Mouse (Mus musculus) CH12.LX (cell line): ENCODE data around the gene Laptm4a.

Source experiments
- BHLHE40 ChIP-seq: IDR thresholded peaks from 2 replicates; pipeline ENCODE4 v1.6.1; 2011; ENCODE audit warnings: mild to moderate bottlenecking, low read depth, low read length, improper control_type of control experiment
- CTCF ChIP-seq, 2 experiments: IDR thresholded peaks in 1 of 2; conservative IDR thresholded peaks in 1 of 2; 2 replicates each; pipeline ENCODE4 v1.5.1; 2011 to 2012; ENCODE audit warnings: low read depth in 2 of 2, low read length in 2 of 2, improper control_type of control experiment in 1 of 2, inconsistent platforms in 1 of 2, mild to moderate bottlenecking in 1 of 2, moderate library complexity in 1 of 2
- GABPA ChIP-seq: IDR thresholded peaks from 2 replicates; pipeline ENCODE4 v1.6.1; 2012; ENCODE audit warnings: low read depth, low read length, improper control_type of control experiment, inconsistent platforms; ENCODE audit not compliant: insufficient replicate concordance
- JUND ChIP-seq: conservative IDR thresholded peaks from 2 replicates; pipeline ENCODE4 v1.6.1; 2011; ENCODE audit warnings: low read depth, low read length, improper control_type of control experiment
- MAZ ChIP-seq: IDR thresholded peaks from 2 replicates; pipeline ENCODE4 v1.6.1; 2012; ENCODE audit warnings: low read depth, mild to moderate bottlenecking, inconsistent platforms, low read length, improper control_type of control experiment, moderate library complexity
- POLR2A ChIP-seq: IDR thresholded peaks from 2 replicates; pipeline ENCODE4 v1.6.1; 2011; ENCODE audit warnings: low read depth, mild to moderate bottlenecking, improper control_type of control experiment, low read length
- SMC3 ChIP-seq: IDR thresholded peaks from 2 replicates; pipeline ENCODE4 v1.6.1; 2011; ENCODE audit warnings: low read depth, low read length, improper control_type of control experiment
- TCF12 ChIP-seq: IDR thresholded peaks from 2 replicates; pipeline ENCODE4 v1.6.1; 2014; ENCODE audit warnings: low read depth, mild to moderate bottlenecking, inconsistent platforms, low read length, improper control_type of control experiment
- USF2 ChIP-seq: conservative IDR thresholded peaks from 2 replicates; pipeline ENCODE4 v1.6.1; 2011; ENCODE audit warnings: low read depth, low read length, improper control_type of control experiment

- no peak for TF ChIP-seq MAZ
- no peak for TF ChIP-seq SMC3
- TF ChIP-seq TCF12 = no peak
- TF ChIP-seq BHLHE40 = no peak
- no peak for TF ChIP-seq JUND
- no peak for TF ChIP-seq GABPA
- no peak for TF ChIP-seq CTCF (conservative IDR thresholded peaks at IDR 0.05 in 1 of 2, IDR thresholded peaks at IDR 0.05 in 1 of 2; ENCODE audit: low read depth in 2 of 2, low read length in 2 of 2)
- TF ChIP-seq USF2 = no peak
- no peak for TF ChIP-seq POLR2A
Observed at GRCm38 (mm10) chr12:8875583-8875982, 45.9 kb upstream of the Laptm4a start.
